Mouse (Mus musculus): Measurements from ENCODE around the gene Adgra1. TPM values are rescaled to one million over a fixed set of nuclear protein-coding genes. Genes with fewer than 3 reads are reported as not detected.

Gene Adgra1
- not detected for polyA plus RNA-seq (2014; fragmentation: Illumina TruSeq; extraction: RNeasy Lipid Tissue Mini Kit (QIAGEN cat#74804); ENCODE audit: insufficient read depth, low read depth, low replicate concordance)

GRCm38 (mm10) chr7:139834036-139834435 lies at the start of gene Adgra1:
Adgra1 (plus strand) TSS chr7:139834174.

GRCm38 (mm10) chr7:139894655-139895557 lies 60.9 kb downstream of the Adgra1 start, which contains the start of gene Kndc1:
Kndc1 (plus strand) TSS chr7:139894696.

Other genes with a start within 250 kb of the Adgra1 start
- gene Cfap46, start 150.4 kb upstream of the Adgra1 start, polyA plus RNA-seq (2014; fragmentation: Illumina TruSeq; extraction: RNeasy Lipid Tissue Mini Kit (QIAGEN cat#74804); ENCODE audit: insufficient read depth, low read depth, low replicate concordance), result 4.9 TPM
- gene Kndc1, start 60.5 kb downstream of the Adgra1 start, polyA plus RNA-seq (2014; fragmentation: Illumina TruSeq; extraction: RNeasy Lipid Tissue Mini Kit (QIAGEN cat#74804); ENCODE audit: insufficient read depth, low read depth, low replicate concordance), result 2.2 TPM
- gene Utf1, start 109.6 kb downstream of the Adgra1 start, polyA plus RNA-seq (2014; fragmentation: Illumina TruSeq; extraction: RNeasy Lipid Tissue Mini Kit (QIAGEN cat#74804); ENCODE audit: insufficient read depth, low read depth, low replicate concordance), result not detected
- gene 6430531B16Rik, start 144.6 kb downstream of the Adgra1 start, polyA plus RNA-seq (2014; fragmentation: Illumina TruSeq; extraction: RNeasy Lipid Tissue Mini Kit (QIAGEN cat#74804); ENCODE audit: insufficient read depth, low read depth, low replicate concordance), result 4.6 TPM
- 6.5 TPM for gene Adam8, start 158.4 kb downstream of the Adgra1 start, polyA plus RNA-seq (2014; fragmentation: Illumina TruSeq; extraction: RNeasy Lipid Tissue Mini Kit (QIAGEN cat#74804); ENCODE audit: insufficient read depth, low read depth, low replicate concordance)
- 13.9 TPM for gene Zfp511, start 202.2 kb downstream of the Adgra1 start, polyA plus RNA-seq (2014; fragmentation: Illumina TruSeq; extraction: RNeasy Lipid Tissue Mini Kit (QIAGEN cat#74804); ENCODE audit: insufficient read depth, low read depth, low replicate concordance)
- 8.3 TPM for gene Tubgcp2, start 202.5 kb downstream of the Adgra1 start, polyA plus RNA-seq (2014; fragmentation: Illumina TruSeq; extraction: RNeasy Lipid Tissue Mini Kit (QIAGEN cat#74804); ENCODE audit: insufficient read depth, low read depth, low replicate concordance)
- gene Msx3, start 214.9 kb downstream of the Adgra1 start, polyA plus RNA-seq (2014; fragmentation: Illumina TruSeq; extraction: RNeasy Lipid Tissue Mini Kit (QIAGEN cat#74804); ENCODE audit: insufficient read depth, low read depth, low replicate concordance), result not detected
- gene Caly, start 248.4 kb downstream of the Adgra1 start, polyA plus RNA-seq (2014; fragmentation: Illumina TruSeq; extraction: RNeasy Lipid Tissue Mini Kit (QIAGEN cat#74804); ENCODE audit: insufficient read depth, low read depth, low replicate concordance), result not detected